Mouse (Mus musculus) thymus, postnatal 0 days (tissue): Measurements from ENCODE around the gene Mrps18a. TPM values are rescaled to one million over a fixed set of nuclear protein-coding genes. Genes with fewer than 3 reads are reported as not detected.

Experiments
- DNase-seq: peaks from one replicate; pipeline ENCODE4 v3.0.0-alpha.2; 2015; ENCODE audit warnings: low spot score
- polyA plus RNA-seq: library from polyadenylated mRNA; unstranded; fragments of >200 nt; fragmentation: Nextera tagmentation; extraction: Ambion mirVana; gene quantifications from 2 replicates; pipeline ENCODE4 v1.2.1, GENCODE M21; 2015

Mrps18a gene
- 126 TPM in 2 replicates for polyA plus RNA-seq

DNA sequence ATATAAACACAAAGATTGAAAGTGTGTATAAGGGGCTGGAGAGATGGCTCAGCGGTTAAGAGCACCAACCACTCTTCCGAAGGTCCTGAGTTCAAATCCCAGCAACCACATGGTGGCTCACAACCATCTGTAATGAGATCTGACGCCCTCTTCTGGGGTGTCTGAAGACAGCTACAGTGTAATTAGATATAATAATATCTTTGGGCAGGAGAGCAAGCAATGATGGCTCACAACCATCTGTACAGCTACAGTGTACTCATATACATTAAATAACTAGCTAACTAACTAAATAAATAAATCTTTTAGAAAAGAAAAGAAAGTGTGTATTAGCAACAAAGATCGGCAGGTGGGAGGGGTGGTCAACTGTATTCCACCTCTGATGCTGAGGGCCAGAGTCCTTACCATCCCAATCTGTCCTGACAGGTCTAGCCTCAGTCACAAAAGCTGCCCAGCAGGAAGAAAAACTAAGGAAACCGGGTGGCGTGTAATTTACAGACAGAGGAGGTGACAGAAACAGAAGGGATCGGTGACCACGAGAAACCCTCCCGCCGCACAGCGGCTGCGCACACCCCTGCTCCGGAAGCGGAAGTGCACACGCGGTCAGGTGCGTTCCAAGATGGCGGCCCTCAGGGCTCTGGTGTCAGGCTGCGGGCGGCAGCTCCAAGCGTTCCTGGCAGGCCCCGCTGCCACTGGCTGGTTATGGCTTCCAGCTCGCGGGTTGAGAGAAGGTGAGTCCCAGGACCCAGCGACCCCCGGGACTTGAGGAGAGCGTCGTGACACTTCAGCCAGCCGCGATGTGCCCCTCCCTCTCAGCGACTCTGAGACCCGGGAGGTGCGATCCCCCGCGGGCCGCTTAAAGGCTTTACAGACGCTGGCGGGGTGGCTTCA lies at the start of gene Mrps18a:
TSS of gene Mrps18a (plus strand) at position 585 of the 888 bp plus-strand sequence.
- DNase-seq, result peak; percentile 84

- peak; percentile 6 for DNase-seq
Measured at GRCm38 (mm10) chr17:46063283-46063973, 47.4 kb upstream of the Mrps18a start.

DNA sequence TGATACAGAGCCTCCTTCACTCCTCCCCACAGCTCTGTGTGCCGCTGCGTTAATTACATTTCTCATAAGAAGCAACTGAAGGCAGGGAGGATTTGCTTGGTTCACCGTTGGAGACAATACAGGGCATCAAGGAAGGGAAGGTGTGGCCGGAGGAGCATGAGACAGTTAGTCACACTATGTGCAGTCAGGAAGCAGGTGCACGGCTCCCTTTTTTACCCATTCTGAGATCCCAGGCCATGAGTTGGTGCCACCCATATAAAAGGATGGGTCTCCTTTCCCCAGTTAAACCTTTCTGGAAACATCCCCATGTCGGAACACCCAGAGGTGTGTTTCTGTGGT lies 46.8 kb upstream of the Mrps18a start:
- DNase-seq, result no peak

GRCm38 (mm10) chr17:46070046-46070445 lies 40.7 kb upstream of the Mrps18a start:
- DNase-seq, result no peak

- DNase-seq, result no peak
Measured at GRCm38 (mm10) chr17:46071531-46071930, 39.3 kb upstream of the Mrps18a start.

- DNase-seq, result peak; percentile 84
Measured at GRCm38 (mm10) chr17:46073730-46074301, 37.0 kb upstream of the Mrps18a start.

- peak; percentile 63 for DNase-seq
Measured at GRCm38 (mm10) chr17:46074398-46075115, 36.2 kb upstream of the Mrps18a start.

DNA sequence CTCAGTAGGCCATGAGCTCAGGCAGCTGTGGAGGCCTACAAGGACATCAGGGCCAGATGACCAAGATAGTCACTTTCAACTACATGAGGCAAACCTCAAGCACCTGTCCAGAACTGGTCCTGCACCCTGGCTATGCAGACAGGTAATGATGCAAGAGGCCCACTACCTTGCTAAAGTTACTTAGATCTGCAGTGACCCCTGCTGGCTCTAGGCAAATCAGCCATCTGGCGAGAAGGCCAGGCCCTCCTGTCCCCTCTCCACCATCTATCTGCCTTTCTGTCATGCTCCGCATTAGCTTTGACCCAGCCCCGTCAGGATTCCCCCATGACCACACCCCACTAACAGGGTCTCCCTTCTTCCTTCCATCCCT lies 35.7 kb upstream of the Mrps18a start:
- peak; percentile 76 for DNase-seq

DNA sequence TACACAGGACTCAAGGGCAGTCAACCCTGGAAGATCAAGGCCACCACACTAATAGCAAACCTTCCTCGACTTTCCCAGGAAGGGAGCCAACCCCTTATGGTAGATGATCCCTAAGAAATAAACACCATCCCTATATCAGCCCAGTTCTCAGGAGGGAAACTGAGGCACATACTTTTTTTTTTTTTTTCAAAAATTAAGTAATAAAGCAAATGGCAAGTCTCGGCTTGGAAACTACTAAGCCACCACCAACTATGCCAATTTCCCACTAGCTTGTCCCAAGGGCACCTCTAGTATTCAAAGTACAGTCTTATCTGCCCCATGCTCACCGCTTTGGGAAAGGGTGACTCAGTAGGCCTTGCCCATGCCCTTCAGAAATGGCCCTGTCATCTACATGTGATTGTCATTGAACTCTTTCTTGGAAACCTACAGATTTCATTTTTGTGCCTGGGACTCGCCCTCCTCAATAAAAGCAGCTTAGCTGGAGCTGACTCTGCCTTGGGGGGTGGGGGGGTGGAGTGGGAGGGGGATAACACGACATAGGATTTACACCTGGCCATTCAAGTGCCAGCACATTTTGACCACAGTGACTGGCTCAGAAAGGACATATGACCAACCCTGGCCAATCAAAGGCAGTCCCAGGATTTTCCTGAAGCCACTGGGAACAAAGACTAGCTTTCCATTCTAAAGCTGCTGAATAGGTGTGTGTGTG lies 35.1 kb upstream of the Mrps18a start:
- no peak for DNase-seq

GRCm38 (mm10) chr17:46076260-46076551 lies 34.6 kb upstream of the Mrps18a start:
- no peak for DNase-seq

GRCm38 (mm10) chr17:46077921-46078534 lies 32.8 kb upstream of the Mrps18a start:
- DNase-seq, result no peak

GRCm38 (mm10) chr17:46079037-46079436 lies 31.7 kb upstream of the Mrps18a start:
- DNase-seq, result no peak

DNA sequence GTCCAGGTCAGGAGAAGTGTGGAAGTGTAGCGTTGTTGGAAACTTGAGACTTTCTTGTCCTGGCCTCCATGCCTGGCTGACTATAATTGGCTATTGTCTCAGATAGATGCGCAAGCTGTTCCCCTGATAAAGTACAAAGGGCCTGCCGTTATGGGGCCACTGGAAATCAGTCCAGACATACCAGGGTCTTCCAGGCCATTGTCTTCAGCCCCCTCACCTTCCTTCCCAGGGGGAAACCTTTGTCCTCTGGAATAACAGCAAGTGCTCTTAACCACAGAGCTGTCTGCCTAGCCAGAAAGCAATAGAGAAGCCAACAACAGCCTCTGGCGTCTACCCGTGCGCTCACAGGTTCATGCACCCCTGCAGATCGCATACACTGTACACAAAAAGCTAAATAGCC lies 30.4 kb upstream of the Mrps18a start:
- DNase-seq, result no peak

DNA sequence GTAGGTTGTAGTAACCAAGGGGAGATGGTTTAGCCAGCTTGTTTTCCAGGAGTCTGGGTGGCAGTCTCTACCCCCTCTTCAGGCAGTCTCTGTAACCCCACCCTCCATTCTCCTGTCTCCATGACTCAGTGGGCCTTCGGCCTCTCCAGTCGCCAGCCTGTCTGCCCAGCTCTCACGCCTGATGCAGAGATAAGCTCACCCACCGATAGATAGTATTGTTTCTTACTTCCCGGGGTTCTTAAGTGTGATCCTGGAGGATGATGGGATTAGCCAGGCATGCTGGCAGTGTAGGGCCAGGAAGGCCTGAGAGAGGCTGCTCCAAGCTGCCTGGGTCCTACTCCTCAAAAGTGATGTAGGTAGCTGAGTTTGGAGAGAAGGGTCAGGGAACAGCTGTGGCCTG lies 29.7 kb upstream of the Mrps18a start:
- DNase-seq, result no peak

- DNase-seq, result no peak
Measured at GRCm38 (mm10) chr17:46081657-46082056, 29.1 kb upstream of the Mrps18a start.

- DNase-seq, result no peak
Measured at GRCm38 (mm10) chr17:46083381-46083780, 27.4 kb upstream of the Mrps18a start.

GRCm38 (mm10) chr17:46084091-46084501 lies 26.7 kb upstream of the Mrps18a start:
- peak; percentile 72 for DNase-seq

DNA sequence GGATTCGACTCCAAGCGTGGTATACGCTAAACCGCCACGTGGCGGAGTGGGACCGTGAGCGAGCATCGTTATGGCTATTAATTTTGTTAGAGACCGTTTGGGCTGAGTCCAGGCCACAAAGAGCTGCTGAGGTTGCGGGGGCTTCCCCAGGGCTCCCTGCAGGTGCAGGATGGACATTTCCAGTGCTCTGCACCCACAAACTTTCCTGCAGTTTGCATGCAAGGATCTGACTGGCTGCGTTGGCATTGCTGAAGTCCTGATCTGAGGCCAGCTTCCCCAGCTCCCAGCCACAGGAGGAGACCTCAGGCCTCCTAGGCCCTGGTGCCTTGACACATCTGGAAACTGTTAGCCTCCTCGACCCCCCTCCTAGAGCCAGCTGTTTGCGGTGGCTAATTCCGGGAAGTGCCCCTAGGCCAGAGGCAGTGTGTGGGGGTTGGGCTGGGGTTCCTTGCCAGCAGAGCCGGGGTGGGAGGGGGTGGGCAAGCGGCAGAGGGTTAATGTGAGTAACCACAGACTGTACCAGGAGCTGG lies 24.4 kb upstream of the Mrps18a start:
- DNase-seq, result no peak

DNA sequence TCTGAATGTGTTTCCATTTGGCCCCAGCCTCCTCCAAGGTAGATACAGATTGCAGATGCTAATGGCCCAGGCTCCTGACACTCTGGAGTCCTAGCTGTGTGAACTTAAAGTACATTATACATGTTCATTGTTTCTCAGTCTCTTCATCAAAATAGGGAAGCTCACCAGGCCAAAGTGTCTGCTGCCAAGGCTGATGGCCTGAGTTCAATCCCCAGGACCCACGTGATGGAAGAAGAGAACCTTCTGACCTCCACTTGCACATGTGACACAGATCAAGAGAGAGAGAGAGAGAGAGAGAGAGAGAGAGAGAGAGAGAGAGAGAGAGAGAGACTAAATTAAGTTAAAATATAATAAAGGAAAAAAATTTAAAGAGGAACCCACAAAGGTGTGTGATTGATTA lies 19.4 kb upstream of the Mrps18a start:
- DNase-seq, result no peak

DNA sequence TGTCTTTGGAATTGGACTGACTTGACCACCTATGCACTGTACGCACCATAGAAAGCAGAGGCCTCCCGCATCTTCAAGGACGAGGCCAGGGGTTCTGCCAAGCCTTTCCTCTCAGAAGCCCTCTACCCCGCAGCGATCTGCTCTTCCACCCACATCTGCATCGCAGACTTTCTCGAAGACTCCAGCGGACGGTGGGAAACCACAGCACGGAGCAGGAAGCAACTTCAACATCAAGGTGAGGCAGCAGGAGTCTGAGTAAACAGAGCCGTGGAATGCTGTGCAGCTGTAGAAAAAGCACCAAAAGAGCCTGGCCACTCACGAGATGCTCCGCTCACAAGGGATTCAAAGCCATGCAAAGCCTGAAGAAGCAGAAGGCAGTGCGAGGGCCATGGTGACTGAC lies 18.9 kb upstream of the Mrps18a start:
- DNase-seq, result peak; percentile 61

GRCm38 (mm10) chr17:46098525-46098924 lies 12.3 kb upstream of the Mrps18a start:
- DNase-seq, result no peak
